Mouse (Mus musculus) G1E (cell line): ENCODE data around the gene Akna. TPM values are rescaled to one million over a fixed set of nuclear protein-coding genes. Genes with fewer than 3 reads are reported as not detected.

Source experiments
- ATAC-seq: 2 replicates; pipeline ENCODE4 v1.8.0; 2016; ENCODE audit warnings: mild to moderate bottlenecking; ENCODE audit not compliant: insufficient number of reproducible peaks, poor library complexity, low FRiP score, severe bottlenecking; ENCODE audit errors: extremely low read depth
- DNase-seq: peaks from one replicate; pipeline ENCODE4 v3.0.0; 2012; ENCODE audit warnings: low spot score
- H3K27me3 ChIP-seq: 2 replicates; pipeline ENCODE4 v1.6.1; 2012; ENCODE audit warnings: mild to moderate bottlenecking, low read length, inconsistent platforms; ENCODE audit not compliant: insufficient read depth
- H3K36me3 ChIP-seq: replicated peaks from 2 replicates; pipeline ENCODE3; 2012; ENCODE audit warnings: mild to moderate bottlenecking, inconsistent platforms
- H3K4me1 ChIP-seq: 2 replicates; pipeline ENCODE4 v1.6.1; 2012; ENCODE audit warnings: low read depth, low read length, inconsistent platforms, mixed read lengths; ENCODE audit not compliant: insufficient read depth
- H3K4me3 ChIP-seq: 2 replicates; pipeline ENCODE4 v1.5.1; 2012; ENCODE audit warnings: low read depth, mild to moderate bottlenecking, inconsistent platforms, low read length, moderate library complexity, mixed read lengths
- H3K9me3 ChIP-seq: replicated peaks from 2 replicates; pipeline ENCODE4 v1.6.1; 2012; ENCODE audit warnings: inconsistent platforms
- CTCF ChIP-seq: IDR thresholded peaks from 2 replicates; pipeline ENCODE4 v1.5.1; 2012; ENCODE audit warnings: low read depth, low read length, inconsistent platforms, mixed read lengths
- GATA1 ChIP-seq: IDR thresholded peaks from 2 replicates; pipeline ENCODE4 v1.6.1; 2012; ENCODE audit warnings: borderline replicate concordance, low read length, inconsistent platforms, mixed read lengths
- GATA2 ChIP-seq: IDR thresholded peaks from 2 replicates; pipeline ENCODE4 v1.6.1; 2012; ENCODE audit warnings: low read depth, low read length, inconsistent platforms, borderline replicate concordance
- POLR2AphosphoS5 ChIP-seq: IDR thresholded peaks from 2 replicates; pipeline ENCODE4 v1.6.1; 2012; ENCODE audit warnings: low read depth, low read length, inconsistent platforms; ENCODE audit not compliant: insufficient replicate concordance
- TAL1 ChIP-seq: conservative IDR thresholded peaks from 2 replicates; pipeline ENCODE4 v1.6.1; 2012; ENCODE audit warnings: low read depth, low read length, inconsistent platforms, mixed read lengths
- polyA plus RNA-seq: library from polyadenylated mRNA; stranded (reverse); fragments of >175 nt; gene quantifications from 2 replicates; pipeline ENCODE4 v1.2.3, GENCODE M21; 2012
- total RNA-seq, 2 experiments: library from RNA; stranded (forward) in 1 of 2; stranded (reverse) in 1 of 2; fragments of 200-1000 nt in 1 of 2; fragments of >200 nt in 1 of 2; fragmentation: Nextera tagmentation in 1 of 2; gene quantifications; 2 replicates each; pipeline ENCODE4 v1.2.3; 2014 to 2017

Akna gene
- total and polyA plus RNA-seq, 3 experiments: 0.01 to 1.1 (median 0.11) TPM

DNA sequence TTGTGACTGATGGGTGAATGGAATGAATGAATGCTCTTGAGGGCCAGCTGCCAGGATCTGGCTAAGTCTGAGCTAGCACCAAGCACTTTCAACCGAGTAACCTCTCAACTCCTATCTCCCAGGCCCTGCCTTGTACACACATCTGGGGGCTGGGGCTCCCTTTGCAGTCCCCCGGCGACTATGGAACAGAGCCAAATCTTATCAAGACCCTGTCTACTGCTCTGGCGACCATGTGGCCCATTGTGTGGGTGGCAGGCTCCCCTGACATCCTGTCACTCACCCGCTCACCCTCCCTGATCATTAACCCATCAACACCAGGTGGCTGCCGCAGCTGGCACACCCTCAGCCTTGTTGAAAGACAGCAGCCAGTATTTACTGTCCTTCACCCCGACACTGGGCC lies 1.9 kb upstream of the Akna start:
- Histone ChIP-seq H3K9me3 (peaks cover 91% of the 10 kb centered on the region), H3K4me1 (no peaks in the 10 kb centered on the region), H3K27me3 (no peaks in the 10 kb centered on the region), H3K36me3 (no peaks in the 10 kb centered on the region), H3K4me3 (no peak overlapping the region)
- TF ChIP-seq TAL1 (no peak), POLR2AphosphoS5 (no peak), CTCF (no peak), GATA2 (no peak), GATA1 (no peak)
- ATAC-seq (no peak), DNase-seq (no peak)

- ATAC-seq (no peak), DNase-seq (no peak)
- no peak overlapping the region for H3K4me3 ChIP-seq
- peaks cover 92% of the 10 kb centered on the region for H3K9me3 ChIP-seq
- H3K4me1 ChIP-seq: no peaks in the 10 kb centered on the region
- H3K27me3 ChIP-seq: no peaks in the 10 kb centered on the region
- no peaks in the 10 kb centered on the region for H3K36me3 ChIP-seq
- TF ChIP-seq GATA1: no peak
- TF ChIP-seq TAL1: no peak
- no peak for TF ChIP-seq POLR2AphosphoS5
- TF ChIP-seq CTCF: no peak
- TF ChIP-seq GATA2: no peak
These were observed 1.1 kb upstream of the Akna start for GRCm38 (mm10) chr4:63404205-63404604.

DNA sequence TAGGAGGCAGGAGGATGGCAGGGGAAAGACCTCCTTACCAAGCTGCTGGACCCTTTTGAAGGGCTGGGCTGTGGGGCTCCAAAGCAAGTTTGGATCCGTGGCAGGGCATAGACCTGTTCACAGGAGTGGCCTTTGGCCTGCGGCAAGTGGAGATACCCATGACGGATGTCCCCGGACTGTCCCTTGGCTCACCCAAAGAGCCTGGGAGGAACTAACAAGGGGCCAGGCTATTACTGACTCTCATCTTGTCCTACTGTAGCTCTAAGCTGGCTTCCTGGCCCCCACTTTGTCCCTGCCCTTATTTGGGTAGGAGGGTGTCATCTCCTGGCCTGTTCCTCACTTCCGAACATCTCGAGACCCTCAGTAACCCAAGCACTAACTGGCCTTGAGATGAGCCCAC lies 596 bp downstream of the Akna start:
- H3K27me3 ChIP-seq: no peaks in the 10 kb centered on the region
- DNase-seq: no peak
- TF ChIP-seq POLR2AphosphoS5 (no peak), CTCF (no peak), GATA2 (no peak), GATA1 (no peak), TAL1 (no peak)
- peaks cover 91% of the 10 kb centered on the region for H3K9me3 ChIP-seq
- ATAC-seq: no peak
- H3K36me3 ChIP-seq: no peaks in the 10 kb centered on the region
- no peaks in the 10 kb centered on the region for H3K4me1 ChIP-seq
- H3K4me3 ChIP-seq: no peak overlapping the region

DNA sequence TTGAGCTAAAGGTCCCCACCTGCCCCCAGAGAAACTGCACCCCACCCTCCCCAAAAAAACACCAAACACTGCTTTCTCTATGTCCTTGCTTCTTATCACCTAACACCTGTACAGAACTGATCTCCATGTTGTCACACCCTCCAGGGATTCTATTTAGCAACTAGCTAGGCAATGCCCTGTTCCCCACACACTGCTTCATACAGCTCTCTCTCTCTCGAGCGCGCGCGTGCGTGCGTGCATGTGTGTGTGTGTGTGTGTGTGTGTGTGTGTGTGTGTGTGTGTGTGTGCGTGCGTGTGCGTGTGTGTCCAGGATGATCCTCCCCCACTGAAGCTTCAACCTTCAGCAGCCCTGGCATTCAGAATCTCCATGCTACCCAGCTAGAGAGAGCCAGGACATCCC lies 1.1 kb downstream of the Akna start:
- no peak for DNase-seq
- Histone ChIP-seq H3K4me3 (no peak overlapping the region), H3K27me3 (no peaks in the 10 kb centered on the region), H3K4me1 (no peaks in the 10 kb centered on the region), H3K36me3 (no peaks in the 10 kb centered on the region), H3K9me3 (peaks cover 94% of the 10 kb centered on the region)
- TF ChIP-seq GATA1 (no peak), GATA2 (no peak), CTCF (no peak), TAL1 (no peak), POLR2AphosphoS5 (no peak)
- no peak for ATAC-seq

DNA sequence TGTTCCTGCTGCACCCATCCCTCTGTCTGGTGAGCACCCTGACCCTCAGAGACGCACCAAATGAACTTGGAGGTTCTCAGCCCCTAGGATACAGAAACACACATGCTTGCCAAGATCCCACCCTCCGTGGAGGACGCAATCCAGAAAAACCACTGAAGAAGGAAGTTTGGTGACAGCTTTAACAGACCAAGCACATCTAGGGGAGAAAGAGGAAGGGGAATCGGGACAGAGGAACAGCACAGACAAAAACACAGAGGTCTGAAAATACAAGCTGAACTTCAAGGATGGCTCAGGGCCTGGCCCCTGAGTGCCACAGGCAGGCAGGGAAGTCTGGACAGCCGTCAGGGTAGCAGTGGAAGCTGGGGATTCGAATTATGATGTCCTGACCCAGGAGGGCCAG lies 1.5 kb downstream of the Akna start:
- no peaks in the 10 kb centered on the region for H3K36me3 ChIP-seq
- peaks cover 96% of the 10 kb centered on the region for H3K9me3 ChIP-seq
- H3K27me3 ChIP-seq: no peaks in the 10 kb centered on the region
- DNase-seq (no peak), ATAC-seq (no peak)
- H3K4me1 ChIP-seq: no peaks in the 10 kb centered on the region
- TF ChIP-seq CTCF (no peak), TAL1 (no peak), GATA2 (no peak), POLR2AphosphoS5 (no peak), GATA1 (no peak)
- H3K4me3 ChIP-seq: no peak overlapping the region

DNA sequence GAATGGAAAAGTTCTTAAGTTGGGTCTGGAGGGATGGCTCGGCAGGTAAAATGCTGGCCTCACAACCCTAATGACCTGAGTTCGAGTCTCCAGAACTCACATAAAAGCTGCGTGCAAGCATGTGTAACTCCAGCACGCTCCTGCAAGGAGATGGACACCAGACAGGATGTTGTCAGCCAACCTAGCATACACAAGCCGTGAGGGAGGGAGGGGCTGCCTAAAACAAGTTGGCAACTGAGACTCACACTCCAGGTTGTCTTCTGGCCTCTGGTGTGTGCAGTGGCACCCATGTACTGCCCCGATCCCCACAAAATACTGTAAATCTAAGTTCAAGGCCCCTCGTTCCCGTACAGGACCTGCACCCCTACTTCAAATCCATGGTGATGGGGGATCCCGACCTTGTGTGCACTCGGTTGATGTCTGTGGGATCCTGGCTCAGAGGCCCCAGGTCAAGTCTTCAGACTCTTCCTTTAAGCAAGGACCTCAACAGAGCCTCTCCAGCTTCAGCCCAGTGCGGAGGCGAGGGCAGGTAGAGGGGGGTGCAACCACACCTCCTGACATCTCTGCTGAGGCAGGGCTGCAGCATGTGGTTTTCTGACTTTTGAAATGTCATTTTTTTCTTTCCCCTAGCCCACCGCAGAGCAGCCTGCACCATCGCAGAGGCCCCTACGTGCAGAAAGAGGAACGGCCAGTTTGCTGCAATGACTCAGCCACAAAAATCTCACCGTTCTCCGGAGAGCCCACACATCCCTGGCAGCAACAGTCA lies 2.4 kb downstream of the Akna start:
- H3K36me3 ChIP-seq: no peaks in the 10 kb centered on the region
- peaks cover 96% of the 10 kb centered on the region for H3K9me3 ChIP-seq
- ATAC-seq (no peak), DNase-seq (no peak)
- no peaks in the 10 kb centered on the region for H3K27me3 ChIP-seq
- no peak overlapping the region for H3K4me3 ChIP-seq
- TF ChIP-seq TAL1 (no peak), GATA2 (no peak), CTCF (no peak), GATA1 (no peak), POLR2AphosphoS5 (no peak)
- no peaks in the 10 kb centered on the region for H3K4me1 ChIP-seq
